Mouse (Mus musculus) Muller cell, postnatal 12 days (primary cell): ENCODE results near the gene Mlxipl.
A peak's percentile ranks its signal among the peaks of the same experiment; 100 is the strongest.

Experiments used
- DNase-seq: peaks from one replicate; pipeline ENCODE4 v3.0.0-alpha.2; 2015; ENCODE audit errors: inconsistent ontology term

Gene Mlxipl

GRCm38 (mm10) chr5:135145955-135146354 lies 56.3 kb downstream of the Mlxipl start:
- no peak for DNase-seq

- no peak for DNase-seq
Measured at GRCm38 (mm10) chr5:135148715-135149052, 59.0 kb downstream of the Mlxipl start.

GRCm38 (mm10) chr5:135149053-135149819 lies 59.5 kb downstream of the Mlxipl start, which contains the start of gene Tbl2:
Tbl2 (plus strand) TSS chr5:135149657.
- peak; percentile 100 for DNase-seq

- DNase-seq = peak; percentile 17
Measured at GRCm38 (mm10) chr5:135149820-135150178, 60.1 kb downstream of the Mlxipl start.

- DNase-seq = no peak
Measured at GRCm38 (mm10) chr5:135156496-135156895, 66.8 kb downstream of the Mlxipl start.

- DNase-seq = peak; percentile 82
Measured at GRCm38 (mm10) chr5:135161221-135161620, 71.5 kb downstream of the Mlxipl start.

- no peak for DNase-seq
Measured at GRCm38 (mm10) chr5:135161650-135162049, 72.0 kb downstream of the Mlxipl start.

- DNase-seq = no peak
Measured at GRCm38 (mm10) chr5:135162361-135162760, 72.7 kb downstream of the Mlxipl start.

GRCm38 (mm10) chr5:135162821-135163220 lies 73.1 kb downstream of the Mlxipl start:
- no peak for DNase-seq

GRCm38 (mm10) chr5:135166909-135167308 lies 77.2 kb downstream of the Mlxipl start:
- DNase-seq = no peak

- DNase-seq = no peak
Measured at GRCm38 (mm10) chr5:135167469-135167868, 77.8 kb downstream of the Mlxipl start.

GRCm38 (mm10) chr5:135168063-135169062 lies 78.7 kb downstream of the Mlxipl start, which contains the start of gene Bcl7b:
Bcl7b (plus strand) TSS chr5:135168283.
- peak; percentile 98 for DNase-seq

- DNase-seq = no peak
Measured at GRCm38 (mm10) chr5:135169479-135169878, 79.8 kb downstream of the Mlxipl start.

- no peak for DNase-seq
Measured at GRCm38 (mm10) chr5:135171688-135172220, 82.1 kb downstream of the Mlxipl start.

- no peak for DNase-seq
Measured at GRCm38 (mm10) chr5:135172986-135173385, 83.3 kb downstream of the Mlxipl start.

GRCm38 (mm10) chr5:135175086-135175485 lies 85.4 kb downstream of the Mlxipl start:
- no peak for DNase-seq

- no peak for DNase-seq
Measured at GRCm38 (mm10) chr5:135178523-135178922, 88.8 kb downstream of the Mlxipl start.

- DNase-seq = no peak
Measured at GRCm38 (mm10) chr5:135178996-135179395, 89.3 kb downstream of the Mlxipl start.

- no peak for DNase-seq
Measured at GRCm38 (mm10) chr5:135179616-135180015, 89.9 kb downstream of the Mlxipl start.

- no peak for DNase-seq
Measured at GRCm38 (mm10) chr5:135180796-135181195, 91.1 kb downstream of the Mlxipl start.

- no peak for DNase-seq
Measured at GRCm38 (mm10) chr5:135181776-135182175, 92.1 kb downstream of the Mlxipl start.
